Mouse (Mus musculus): Measurements from ENCODE around the gene 0610010K14Rik. TPM values are rescaled to one million over a fixed set of nuclear protein-coding genes. Genes with fewer than 3 reads are reported as not detected.

The 0610010K14Rik gene
- polyA plus RNA-seq, 2 experiments from 2014 or later = 124 to 159 TPM

GRCm38 (mm10) chr11:70234497-70234896 lies 3.2 kb downstream of the 0610010K14Rik start:
- ATAC-seq = no peak

- ATAC-seq = no peak
These were observed 3.7 kb downstream of the 0610010K14Rik start for GRCm38 (mm10) chr11:70234037-70234436.

GRCm38 (mm10) chr11:70233016-70233415 lies 4.7 kb downstream of the 0610010K14Rik start:
- no peak for ATAC-seq

- ATAC-seq = no peak
These were observed 5.2 kb downstream of the 0610010K14Rik start for GRCm38 (mm10) chr11:70232546-70232945.

DNA sequence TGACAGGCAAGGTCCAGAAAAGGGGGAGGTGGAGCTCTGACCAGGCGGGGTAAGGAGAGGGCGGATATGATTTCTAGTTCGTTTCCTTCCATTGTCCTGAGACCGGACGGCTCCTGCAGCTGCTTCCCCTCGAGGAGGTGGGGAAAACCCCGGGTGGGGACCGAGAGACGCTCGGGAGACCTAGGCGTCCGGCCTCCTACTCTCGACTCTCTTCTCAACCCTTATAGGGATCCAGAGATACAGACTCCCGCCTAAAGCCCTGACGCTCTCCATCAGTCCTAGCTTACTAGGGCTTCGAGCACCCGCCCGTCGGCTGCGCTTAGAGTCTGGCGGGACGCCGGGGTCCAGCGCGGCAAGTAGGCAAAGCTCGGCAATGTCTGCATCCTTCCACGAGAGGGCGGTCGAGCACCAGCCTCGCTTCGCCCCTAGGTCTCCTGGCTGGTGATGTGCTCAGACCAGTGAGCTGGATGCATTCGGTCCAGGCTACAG lies 7.4 kb downstream of the 0610010K14Rik start:
- ATAC-seq = peak; percentile 63

DNA sequence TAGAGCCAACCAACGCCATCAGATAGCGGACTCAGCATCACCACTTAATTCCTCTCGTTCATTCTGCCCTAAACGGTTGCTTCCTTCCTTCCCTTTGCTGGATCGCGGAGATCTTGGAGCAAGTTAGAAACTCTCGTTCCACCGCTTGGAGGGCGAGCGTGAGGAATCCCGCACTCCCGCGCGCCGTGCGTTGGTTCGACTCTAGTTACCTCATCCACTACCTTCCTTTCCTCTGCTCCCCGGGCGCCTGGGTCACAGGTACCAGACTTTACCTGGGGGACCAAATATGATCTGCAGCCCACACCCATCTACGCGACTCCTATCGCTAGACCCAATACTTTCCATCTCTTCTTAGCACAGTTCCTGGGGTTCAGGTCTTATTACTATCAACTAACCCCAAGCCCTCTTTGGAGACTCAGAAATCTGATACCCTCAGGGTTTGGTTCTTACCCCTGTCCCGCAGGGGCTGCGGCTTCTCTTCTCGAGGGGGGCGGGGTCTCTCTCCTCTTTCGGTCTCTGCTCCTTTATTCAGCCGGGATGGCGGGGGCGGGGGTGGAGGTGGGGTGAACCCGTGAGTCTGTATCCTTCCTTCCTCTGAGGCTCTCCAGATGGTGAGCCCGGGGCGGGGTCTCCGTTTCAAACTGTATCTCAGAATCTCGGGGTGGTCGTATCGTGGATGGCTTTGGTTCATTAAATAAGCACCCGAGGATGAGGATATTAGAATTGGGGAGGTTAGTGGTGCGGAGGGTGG lies 8.3 kb downstream of the 0610010K14Rik start, which contains the start of gene Bcl6b:
Gene Bcl6b, minus strand, starts transcription at position 539 of the 751 bp plus-strand sequence.
- peak; percentile 12 for ATAC-seq

GRCm38 (mm10) chr11:70228828-70229227 lies 8.9 kb downstream of the 0610010K14Rik start:
- peak; percentile 61 for ATAC-seq

- ATAC-seq = no peak
These were observed 10.0 kb downstream of the 0610010K14Rik start for GRCm38 (mm10) chr11:70227661-70228245.

DNA sequence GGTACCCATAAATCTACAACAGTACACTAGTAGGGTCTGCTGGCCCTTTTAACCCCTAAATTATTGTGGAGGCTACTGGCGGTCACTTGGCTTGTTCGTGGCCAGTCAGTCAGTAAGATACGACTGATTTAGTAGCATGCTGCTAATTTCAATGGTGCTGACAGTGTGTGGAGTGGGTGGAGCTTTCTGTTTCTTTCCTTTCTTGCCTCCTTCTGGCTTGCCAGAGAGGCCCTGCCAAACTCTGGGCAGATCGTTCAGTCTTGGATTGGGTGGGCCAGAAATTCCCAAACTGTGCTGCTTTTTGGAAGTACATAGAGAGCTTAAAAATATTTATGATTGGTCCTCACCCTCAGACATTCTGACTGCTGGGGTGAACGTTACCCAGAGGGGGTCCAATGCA lies 10.6 kb downstream of the 0610010K14Rik start:
- ATAC-seq = no peak

GRCm38 (mm10) chr11:70226602-70226890 lies 11.2 kb downstream of the 0610010K14Rik start:
- ATAC-seq = no peak

DNA sequence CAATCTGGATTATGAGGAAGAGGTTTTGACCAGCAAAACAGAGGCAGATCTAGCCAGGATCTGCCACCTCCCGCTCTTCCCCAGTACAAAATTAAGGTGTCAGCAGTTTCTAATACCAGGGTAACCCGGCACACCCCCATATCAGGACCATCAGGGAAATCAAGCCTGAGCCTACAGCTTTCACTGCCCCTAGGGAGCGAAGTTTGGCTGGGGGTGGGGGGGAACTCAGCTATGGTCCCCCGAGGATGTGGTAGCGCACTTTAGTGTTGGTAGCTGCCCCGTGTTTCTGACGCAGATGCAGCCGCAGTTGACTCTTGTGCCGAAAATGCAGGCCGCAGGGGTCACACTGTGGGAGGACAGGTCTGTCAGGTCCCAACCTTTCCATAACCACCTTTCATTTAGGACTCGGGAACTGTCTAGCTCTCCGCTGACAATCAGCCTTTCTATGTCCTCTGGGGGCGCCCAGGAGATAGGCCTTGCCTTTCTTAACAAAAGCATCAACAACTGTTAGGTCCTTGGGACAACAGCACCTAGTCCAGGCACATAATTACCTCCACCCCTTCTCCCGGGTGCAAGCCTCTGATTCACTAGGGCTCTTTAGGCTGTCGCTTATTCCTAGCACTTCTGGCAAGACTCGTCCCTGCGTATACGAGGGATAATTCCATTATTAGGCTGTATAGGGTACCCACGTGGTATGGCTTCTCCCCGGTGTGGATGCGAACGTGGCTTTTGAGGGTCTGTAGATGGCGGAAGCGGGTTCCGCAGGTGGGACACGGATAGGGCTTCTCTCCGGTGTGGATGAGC lies 11.7 kb downstream of the 0610010K14Rik start:
- ATAC-seq = no peak

GRCm38 (mm10) chr11:70223724-70224123 lies 14.0 kb downstream of the 0610010K14Rik start:
- no peak for ATAC-seq

DNA sequence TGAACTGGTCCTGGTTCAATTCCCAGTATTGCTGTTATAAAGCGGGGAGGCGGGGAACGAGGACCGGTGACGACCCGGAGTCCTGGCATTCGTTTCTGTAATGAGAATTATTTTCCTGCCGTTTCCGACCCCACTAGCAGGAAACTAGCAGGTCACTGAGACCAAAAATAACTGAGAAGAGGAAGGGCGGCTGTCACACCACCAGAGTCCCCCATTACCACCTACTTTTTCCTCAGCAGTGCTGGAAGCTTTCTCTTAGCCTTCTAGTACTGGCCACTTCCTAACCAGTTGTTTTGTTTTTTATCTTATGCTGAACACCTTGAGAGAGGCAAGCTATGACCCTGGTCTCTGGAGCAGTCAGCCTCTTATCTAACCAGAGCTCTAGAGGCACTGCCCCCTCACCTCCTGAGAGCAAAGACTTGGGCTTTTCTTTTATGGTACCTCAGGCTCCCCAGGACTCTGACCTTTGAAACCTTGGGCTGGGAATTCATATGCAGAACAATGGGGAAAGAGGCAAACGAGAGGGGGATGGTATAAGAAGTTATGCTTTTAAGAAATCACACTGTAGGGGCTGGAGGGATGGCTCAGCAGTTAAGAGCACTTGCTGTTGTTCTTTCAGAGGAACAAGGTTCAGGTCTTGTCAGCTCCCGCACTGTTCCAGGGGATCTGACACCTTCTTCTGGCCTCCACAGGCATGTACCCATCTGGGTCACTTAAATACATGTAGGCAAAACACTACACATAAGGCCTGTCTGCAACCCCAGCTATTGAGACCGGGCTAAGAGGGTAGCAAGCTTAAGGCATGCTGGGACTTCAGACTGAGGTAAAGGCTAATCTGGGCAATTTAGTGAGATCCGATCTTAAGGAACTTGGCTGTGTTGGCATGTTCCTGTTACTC lies 15.9 kb downstream of the 0610010K14Rik start:
- no peak for ATAC-seq

GRCm38 (mm10) chr11:70220731-70221602 lies 16.7 kb downstream of the 0610010K14Rik start, which contains the start of gene Slc16a13:
TSS of gene Slc16a13 (minus strand) at chr11:70221064.
- peak; percentile 87 for ATAC-seq

DNA sequence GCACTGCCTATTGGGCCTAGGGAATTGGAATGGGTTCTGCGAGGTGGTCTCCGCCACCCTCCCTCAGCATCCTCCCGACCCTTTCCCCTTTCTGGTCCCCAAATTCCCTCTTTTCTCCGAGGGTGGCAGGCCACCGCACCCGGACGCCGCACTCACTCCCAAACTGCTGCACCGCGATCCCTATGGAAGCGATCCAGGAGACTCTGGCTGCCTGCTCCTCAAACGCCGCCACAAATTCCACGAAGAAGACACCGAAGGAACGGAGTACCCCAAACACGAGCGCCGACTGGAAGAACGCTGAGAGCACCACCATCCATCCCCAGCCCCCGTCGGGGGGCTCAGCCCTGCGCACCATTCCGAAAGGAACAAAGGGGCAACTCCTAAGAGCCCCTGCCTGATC lies 17.4 kb downstream of the 0610010K14Rik start:
- no peak for ATAC-seq

DNA sequence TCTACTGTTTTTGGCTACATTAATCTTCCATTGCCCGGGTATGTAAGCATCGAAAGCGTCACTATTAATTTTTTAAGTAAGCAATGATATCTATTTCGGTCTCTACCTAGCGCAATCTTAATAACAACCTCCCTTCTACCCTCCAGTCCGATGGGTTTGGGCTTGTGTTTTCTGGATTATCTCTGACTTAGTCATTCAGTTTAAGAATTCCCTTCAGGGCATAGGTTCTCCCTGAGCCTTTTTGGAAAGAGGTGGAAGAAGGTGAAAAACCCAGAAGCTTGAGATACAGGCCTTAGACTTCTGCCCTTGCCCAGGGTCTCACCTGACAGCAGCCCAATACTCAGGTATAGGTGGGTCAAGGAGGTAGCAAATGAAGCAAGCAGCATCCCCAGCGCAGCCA lies 17.8 kb downstream of the 0610010K14Rik start:
- no peak for ATAC-seq

GRCm38 (mm10) chr11:70218741-70219470 lies 18.8 kb downstream of the 0610010K14Rik start:
- ATAC-seq = no peak

DNA sequence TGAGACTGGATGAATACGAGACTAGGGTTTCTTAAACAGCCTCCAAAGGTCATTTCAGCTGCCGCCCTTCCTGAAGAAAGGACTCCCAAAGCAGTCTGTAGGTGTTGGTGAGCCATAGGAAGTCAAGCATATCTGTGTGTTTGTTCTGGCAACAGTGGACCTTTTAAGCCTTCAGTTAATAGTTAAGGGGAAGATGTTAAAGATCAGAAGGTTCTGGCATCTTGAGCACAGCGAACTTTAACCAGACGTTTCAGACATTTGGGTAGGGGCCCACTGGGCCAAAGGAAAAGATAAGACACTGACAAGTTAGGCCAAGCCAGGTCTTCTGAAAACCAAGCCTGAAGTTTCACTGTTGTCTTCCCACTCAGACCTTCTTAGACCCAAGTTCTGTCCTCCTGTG lies 19.7 kb downstream of the 0610010K14Rik start:
- ATAC-seq = no peak

GRCm38 (mm10) chr11:70216103-70216502 lies 21.6 kb downstream of the 0610010K14Rik start:
- ATAC-seq = no peak

DNA sequence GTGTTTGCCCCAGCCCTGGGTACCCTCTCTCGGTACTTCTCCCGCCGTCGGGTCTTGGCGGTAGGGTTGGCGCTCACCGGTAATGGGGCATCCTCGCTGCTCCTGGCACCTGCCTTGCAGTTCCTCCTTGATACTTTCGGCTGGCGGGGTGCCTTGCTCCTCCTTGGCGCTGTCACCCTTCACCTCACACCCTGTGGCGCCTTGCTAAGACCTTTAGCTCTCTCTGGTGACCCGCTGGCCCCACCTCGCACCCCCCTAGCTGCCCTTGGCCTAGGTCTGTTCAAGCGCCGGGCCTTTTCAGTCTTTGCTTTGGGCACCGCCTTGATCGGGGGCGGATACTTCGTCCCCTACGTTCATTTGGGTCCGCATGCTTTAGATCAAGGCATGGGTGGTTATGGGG lies 22.4 kb downstream of the 0610010K14Rik start:
- ATAC-seq = no peak

- ATAC-seq = no peak
These were observed 22.9 kb downstream of the 0610010K14Rik start for GRCm38 (mm10) chr11:70214856-70215209.
